In the genomic region with DNA sequence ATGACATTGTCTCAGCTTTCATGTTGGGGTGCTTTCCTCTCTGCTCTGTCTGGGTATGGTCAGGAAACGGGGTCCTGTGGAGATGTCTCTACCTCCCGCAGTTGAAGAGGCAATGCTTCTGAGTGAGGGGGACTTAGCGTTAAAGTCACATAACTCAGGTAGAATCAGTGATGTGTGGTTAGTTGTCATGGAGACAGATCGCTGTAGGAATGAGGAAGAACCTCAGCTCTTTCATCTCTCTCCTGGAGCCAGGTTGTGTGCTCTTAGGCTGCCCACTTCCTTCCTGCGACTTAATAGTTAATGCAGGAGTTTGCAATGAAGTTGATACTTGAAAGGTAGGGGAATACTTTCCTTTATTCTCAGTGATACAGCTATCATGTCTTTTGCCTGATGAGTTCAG, we compare ENCODE assay signal across 21 mouse cellular contexts.
DNase-seq lines count a peak whose midpoint lies in the region; ATAC-seq and TF ChIP-seq lines count a peak whose summit lies in the region.
"Had no signal": no experiment of that assay in that cellular context is flagged by ENCODE, and none has a peak within 500 bp of the region (broad histone marks: within the 10 kb centered on the region; RNA-seq: fewer than 3 reads in every experiment).

No protein-coding gene starts in this region.

- no peaks in the 10 kb centered on the region for H3K9me3 ChIP-seq in heart, embryonic 11.5 days (replicated peaks; ENCODE audit: control insufficient read depth, low read length)
- H3K9me3 ChIP-seq in kidney, postnatal 0 days (replicated peaks; ENCODE audit: low read length): no peaks in the 10 kb centered on the region
- H3K9me3 ChIP-seq in midbrain, embryonic 16.5 days (replicated peaks; ENCODE audit: control insufficient read depth, low read length, poor library complexity, severe bottlenecking): no peaks in the 10 kb centered on the region
- H3K9me3 ChIP-seq in midbrain, embryonic 14.5 days (ENCODE audit: control insufficient read depth, low read length): no peaks in the 10 kb centered on the region
- no peaks in the 10 kb centered on the region for H3K9me3 ChIP-seq in limb, embryonic 15.5 days
- H3K9me3 ChIP-seq: heart, embryonic 15.5 days; hindbrain, embryonic 10.5 days; neural tube, embryonic 15.5 days had no signal

- H3K9ac ChIP-seq in heart, embryonic 11.5 days (ENCODE audit: low read depth, low read length): no peak overlapping the region
- H3K9ac ChIP-seq in kidney, postnatal 0 days (ENCODE audit: low read depth, low read length): no peak overlapping the region
- no peak overlapping the region for H3K9ac ChIP-seq in midbrain, embryonic 16.5 days (ENCODE audit: low read depth, low read length)
- H3K9ac ChIP-seq in midbrain, embryonic 14.5 days (replicated peaks; ENCODE audit: low read length): no peak overlapping the region
- H3K9ac ChIP-seq in limb, embryonic 15.5 days: no peak overlapping the region
- H3K9ac ChIP-seq: heart, embryonic 15.5 days; neural tube, embryonic 15.5 days had no signal

- 0 out of 2 replicates have a peak overlapping the region, but pooled peaks have one; percentile 5 for H3K27ac ChIP-seq in heart, embryonic 11.5 days (ENCODE audit: low read depth, low read length)
- no peak overlapping the region for H3K27ac ChIP-seq in kidney, postnatal 0 days
- no peak overlapping the region for H3K27ac ChIP-seq in midbrain, embryonic 16.5 days (ENCODE audit: low read length)
- no peak overlapping the region for H3K27ac ChIP-seq in midbrain, embryonic 14.5 days (replicated peaks; ENCODE audit: low read depth, low read length)
- 0 out of 2 replicates have a peak overlapping the region, but pooled peaks have one; percentile 33 for H3K27ac ChIP-seq in limb, embryonic 15.5 days
- H3K27ac ChIP-seq: heart, embryonic 15.5 days; hindbrain, embryonic 10.5 days; neural tube, embryonic 15.5 days had no signal

- no peaks in the 10 kb centered on the region for H3K27me3 ChIP-seq in heart, embryonic 11.5 days (ENCODE audit: control insufficient read depth, insufficient read depth, low read length)
- no peaks in the 10 kb centered on the region for H3K27me3 ChIP-seq in kidney, postnatal 0 days (ENCODE audit: insufficient read depth, low read length)
- no peaks in the 10 kb centered on the region for H3K27me3 ChIP-seq in midbrain, embryonic 16.5 days (ENCODE audit: control insufficient read depth, insufficient read depth, low read depth, low read length)
- no peaks in the 10 kb centered on the region for H3K27me3 ChIP-seq in midbrain, embryonic 14.5 days (ENCODE audit: control insufficient read depth, insufficient read depth, low read length)
- H3K27me3 ChIP-seq in limb, embryonic 15.5 days: no peaks in the 10 kb centered on the region
- H3K27me3 ChIP-seq: CH12.LX; heart, embryonic 15.5 days; neural tube, embryonic 15.5 days had no signal

- H3K36me3 ChIP-seq in heart, embryonic 11.5 days (ENCODE audit: control insufficient read depth, insufficient read depth, low read length): peaks cover 5% of the 10 kb centered on the region; the same call in 1 of the 2 replicates
- H3K36me3 ChIP-seq in kidney, postnatal 0 days (ENCODE audit: insufficient read depth, low read length): no peaks in the 10 kb centered on the region
- H3K36me3 ChIP-seq in midbrain, embryonic 16.5 days (ENCODE audit: control insufficient read depth, insufficient read depth, low read length): peaks cover 5% of the 10 kb centered on the region; the same call in 1 of the 2 replicates
- H3K36me3 ChIP-seq in midbrain, embryonic 14.5 days (ENCODE audit: control insufficient read depth, insufficient read depth, low read length): peaks cover 8% of the 10 kb centered on the region; the same call in 1 of the 2 replicates
- H3K36me3 ChIP-seq in limb, embryonic 15.5 days: peaks cover 6% of the 10 kb centered on the region; the same call in 1 of the 2 replicates
- H3K36me3 ChIP-seq: heart, embryonic 15.5 days; hindbrain, embryonic 10.5 days had no signal

- WGBS in heart, embryonic 11.5 days (ENCODE audit: insufficient replicate concordance): 66% methylated on average over 5 of the region's 5 CpGs
- WGBS in kidney, postnatal 0 days: 51% methylated on average over 5 of the region's 5 CpGs
- WGBS in midbrain, embryonic 16.5 days: 64% methylated on average over 5 of the region's 5 CpGs
- 59% methylated on average over 5 of the region's 5 CpGs for WGBS in midbrain, embryonic 14.5 days
- WGBS in limb, embryonic 15.5 days: 52% methylated on average over 5 of the region's 5 CpGs

- no peak for DNase-seq in heart, adult 11 months
- DNase-seq in kidney, postnatal 0 days (ENCODE audit: low spot score): no peak
- no peak for DNase-seq in kidney, postnatal 25 days
- DNase-seq in midbrain, embryonic 14.5 days: no peak
- DNase-seq: adrenal gland, postnatal 14 days; B cell, adult 2 months; cerebellum, adult 2 months; cerebellum, postnatal 25 days; gastrocnemius, postnatal 36 days; kidney, postnatal 4 days; lung, postnatal 4 days; right cerebral cortex, adult 18-20 months; thymus, adult 18-20 months had no signal

- H3K4me2 ChIP-seq in heart, embryonic 11.5 days: no peak overlapping the region
- H3K4me2 ChIP-seq in kidney, postnatal 0 days (ENCODE audit: low read length): no peak overlapping the region
- H3K4me2 ChIP-seq in midbrain, embryonic 16.5 days (ENCODE audit: low read length): no peak overlapping the region
- no peak overlapping the region for H3K4me2 ChIP-seq in midbrain, embryonic 14.5 days (ENCODE audit: low read length)
- H3K4me2 ChIP-seq in limb, embryonic 15.5 days: no peak overlapping the region
- H3K4me2 ChIP-seq: heart, embryonic 15.5 days; neural tube, embryonic 15.5 days had no signal

- peaks cover 21% of the 10 kb centered on the region for H3K4me1 ChIP-seq in heart, embryonic 11.5 days (ENCODE audit: control insufficient read depth, insufficient read depth, low read length)
- H3K4me1 ChIP-seq in kidney, postnatal 0 days (replicated peaks; ENCODE audit: insufficient read depth, low read length): peaks cover 13% of the 10 kb centered on the region; the same call in 1 of the 2 replicates
- peaks cover 11% of the 10 kb centered on the region for H3K4me1 ChIP-seq in midbrain, embryonic 16.5 days (ENCODE audit: control insufficient read depth, insufficient read depth, low read length)
- peaks cover 20% of the 10 kb centered on the region for H3K4me1 ChIP-seq in midbrain, embryonic 14.5 days (ENCODE audit: control insufficient read depth, insufficient read depth, low read length)
- H3K4me1 ChIP-seq in limb, embryonic 15.5 days: peaks cover 16% of the 10 kb centered on the region

- no peak overlapping the region for H3K4me3 ChIP-seq in heart, embryonic 11.5 days (ENCODE audit: low read depth, low read length)
- H3K4me3 ChIP-seq in kidney, postnatal 0 days (replicated peaks; ENCODE audit: low read depth, low read length): no peak overlapping the region
- no peak overlapping the region for H3K4me3 ChIP-seq in midbrain, embryonic 16.5 days (ENCODE audit: low read depth, low read length)
- no peak overlapping the region for H3K4me3 ChIP-seq in midbrain, embryonic 14.5 days (replicated peaks; ENCODE audit: low read depth, low read length)
- H3K4me3 ChIP-seq in limb, embryonic 15.5 days: no peak overlapping the region
- H3K4me3 ChIP-seq: heart, embryonic 15.5 days; hindbrain, embryonic 10.5 days; neural tube, embryonic 15.5 days had no signal

- no peak for ATAC-seq in heart, embryonic 11.5 days (replicated peaks; ENCODE audit: insufficient number of reproducible peaks, low FRiP score, low TSS enrichment)
- ATAC-seq in kidney, postnatal 0 days (replicated peaks; ENCODE audit: low FRiP score, low read depth): peak; percentile 69; the same call in 1 of the 2 replicates
- peak; percentile 23; the same call in 1 of the 2 replicates for ATAC-seq in midbrain, embryonic 16.5 days
- ATAC-seq in midbrain, embryonic 14.5 days (ENCODE audit: low FRiP score, low TSS enrichment): no peak
- no peak for ATAC-seq in limb, embryonic 15.5 days (ENCODE audit: insufficient number of reproducible peaks, low FRiP score, low TSS enrichment, low read depth)
- ATAC-seq: hindbrain, embryonic 16.5 days had no signal

- TF ChIP-seq CTCF in kidney, postnatal 0 days (IDR thresholded peaks at IDR 0.05; ENCODE audit: low read depth): no peak

Comparison
In these comparisons a context has a peak if more than half of its experiments do, and no peak if none do; other contexts are left out.
1. ATAC-seq: peak in kidney, postnatal 0 days (single experiment) and midbrain, embryonic 16.5 days (single experiment); none in heart, embryonic 11.5 days (single experiment), midbrain, embryonic 14.5 days (single experiment) and limb, embryonic 15.5 days (single experiment).
2. H3K27ac ChIP-seq: peak in heart, embryonic 11.5 days (single experiment) and limb, embryonic 15.5 days (single experiment); none in kidney, postnatal 0 days (single experiment), midbrain, embryonic 16.5 days (single experiment) and midbrain, embryonic 14.5 days (single experiment).